Mouse (Mus musculus) kidney, adult 2 months (tissue): ENCODE measurements around the gene Rimbp2.

Experiments
- CTCF ChIP-seq: fragments of 200-500 bp; conservative IDR thresholded peaks from 2 replicates; pipeline ENCODE4 v1.5.1; 2011; ENCODE audit warnings: low read depth, mild to moderate bottlenecking, control low read depth, low read length, moderate library complexity, mixed read lengths; ENCODE audit not compliant: insufficient read depth, insufficient read length
- POLR2A ChIP-seq: fragments of 200-500 bp; IDR thresholded peaks from one replicate; pipeline ENCODE4 v1.6.1; 2011; ENCODE audit warnings: low read depth, low read length, control low read depth

DNA sequence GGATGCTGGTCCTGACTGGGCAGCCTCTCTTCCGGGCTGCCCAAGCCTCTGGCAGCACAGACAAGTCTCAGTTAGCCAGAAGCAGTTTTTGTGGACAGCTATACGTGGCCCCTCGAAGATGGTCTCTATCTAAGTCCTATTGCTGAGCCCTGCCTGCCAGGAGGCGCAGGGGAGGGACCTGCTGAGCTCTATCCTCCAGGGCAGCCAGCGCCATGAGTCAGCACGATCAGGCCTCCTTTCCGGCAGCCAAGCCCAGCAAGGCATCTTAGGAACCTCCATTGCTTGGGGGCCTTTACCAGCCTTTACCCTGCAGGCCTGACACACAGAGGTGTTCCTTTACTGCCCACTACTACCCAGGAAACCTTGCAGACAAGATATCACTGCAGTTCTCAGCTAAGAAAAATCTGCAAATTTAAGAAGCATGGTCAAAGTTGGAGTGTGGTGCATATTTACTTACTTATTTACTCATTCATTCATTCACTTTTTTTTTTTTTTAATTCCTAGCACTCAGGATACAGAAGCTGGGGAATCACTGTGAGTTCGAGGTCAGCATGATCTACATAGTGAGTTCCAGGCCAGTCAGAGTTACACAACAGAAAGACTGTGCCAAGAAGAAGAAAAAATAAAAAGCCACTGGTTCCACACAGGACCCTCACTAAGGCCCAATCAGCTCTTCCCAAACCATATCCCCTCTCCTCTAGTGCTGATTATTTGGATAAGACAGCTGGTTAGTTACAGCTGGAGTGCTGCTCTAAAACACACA, 47.6 kb upstream of the Rimbp2 start:
- no peak for TF ChIP-seq POLR2A
- TF ChIP-seq CTCF: no peak
